Mouse (Mus musculus): ENCODE data around the gene Lrrfip1.

DNA sequence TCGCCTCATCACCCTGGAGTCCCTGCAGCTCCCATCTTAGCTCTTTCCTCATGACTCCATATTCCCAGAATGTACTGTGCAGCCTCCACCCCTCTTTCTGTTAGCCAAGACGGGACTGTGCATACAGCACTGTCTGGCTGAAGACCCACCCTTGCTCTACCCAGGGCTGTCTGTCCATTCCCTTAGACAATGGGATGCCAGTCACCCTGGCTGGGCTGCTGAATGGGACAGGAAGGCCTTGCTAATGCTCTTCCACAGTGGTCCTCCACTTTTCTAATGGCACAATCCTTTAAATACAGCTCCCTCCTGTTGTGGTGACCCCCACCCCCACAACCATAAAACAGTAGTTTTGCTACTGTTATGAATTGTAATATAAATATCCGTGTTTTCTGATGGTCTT is 12.8 kb downstream of the Lrrfip1 start:
- TF ChIP-seq CTCF (IDR thresholded peaks at IDR 0.05; ENCODE audit: low read depth, low read length) = no peak
- no peak for TF ChIP-seq POLR2A (IDR thresholded peaks at IDR 0.05; ENCODE audit: insufficient read depth, low read length)

Data from ES-Bruce4 (cell line).